ENCODE assay signal across 14 mouse cellular contexts in genomic region chr13:69429596-69429995, GRCm38 (mm10).
DNase-seq lines count a peak whose midpoint lies in the region; ATAC-seq lines count a peak whose summit lies in the region.
"Had no signal": no experiment of that assay in that cellular context is flagged by ENCODE, and none has a peak within 500 bp of the region (broad histone marks: within the 10 kb centered on the region; RNA-seq: fewer than 3 reads in every experiment).

No protein-coding gene starts in this region.

- H3K27ac ChIP-seq in limb, embryonic 11.5 days (replicated peaks; ENCODE audit: low read depth, low read length), result no peak overlapping the region
- no peak overlapping the region for H3K27ac ChIP-seq in limb, embryonic 10.5 days
- 0 out of 2 replicates have a peak overlapping the region, but pooled peaks have one; percentile 36 for H3K27ac ChIP-seq in hindbrain, embryonic 14.5 days
- H3K27ac ChIP-seq in neural tube, embryonic 15.5 days (replicated peaks), result peak overlapping the region; percentile 52
- H3K27ac ChIP-seq: layer of hippocampus, adult 2 months; limb, embryonic 12.5 days; lung, embryonic 15.5 days had no signal

- ATAC-seq in limb, embryonic 11.5 days (ENCODE audit: insufficient number of reproducible peaks, low FRiP score, low TSS enrichment, low read depth), result peak; percentile 32; the same call in 1 of the 2 replicates
- ATAC-seq in hindbrain, embryonic 14.5 days (ENCODE audit: low FRiP score), result peak; percentile 66
- peak; percentile 79 for ATAC-seq in neural tube, embryonic 15.5 days (ENCODE audit: low FRiP score)
- no peak for ATAC-seq in megakaryocyte-erythroid progenitor cell, adult 5-6 weeks (replicated peaks; ENCODE audit: low FRiP score, low TSS enrichment, poor library complexity, severe bottlenecking)

- no peak overlapping the region for H3K4me2 ChIP-seq in limb, embryonic 11.5 days (ENCODE audit: low read depth, severe bottlenecking)
- no peak overlapping the region for H3K4me2 ChIP-seq in hindbrain, embryonic 14.5 days (replicated peaks)
- no peak overlapping the region for H3K4me2 ChIP-seq in neural tube, embryonic 15.5 days
- H3K4me2 ChIP-seq: limb, embryonic 12.5 days; lung, embryonic 15.5 days had no signal

- H3K27me3 ChIP-seq in limb, embryonic 11.5 days (ENCODE audit: control insufficient read depth, insufficient read depth, low read length), result no peaks in the 10 kb centered on the region
- H3K27me3 ChIP-seq in limb, embryonic 10.5 days (ENCODE audit: low read depth, poor library complexity, severe bottlenecking), result no peaks in the 10 kb centered on the region
- no peaks in the 10 kb centered on the region for H3K27me3 ChIP-seq in hindbrain, embryonic 14.5 days (ENCODE audit: control insufficient read depth, insufficient read depth, low read length)
- H3K27me3 ChIP-seq in neural tube, embryonic 15.5 days (replicated peaks), result no peaks in the 10 kb centered on the region
- H3K27me3 ChIP-seq: limb, embryonic 12.5 days; lung, embryonic 15.5 days had no signal

- WGBS in limb, embryonic 11.5 days, result 22% methylated on average over 5 of the region's 5 CpGs
- WGBS in limb, embryonic 10.5 days, result 25% methylated on average over 5 of the region's 5 CpGs
- 15% methylated on average over 5 of the region's 5 CpGs for WGBS in hindbrain, embryonic 14.5 days
- 7% methylated on average over 5 of the region's 5 CpGs for WGBS in neural tube, embryonic 15.5 days

- no peaks in the 10 kb centered on the region for H3K36me3 ChIP-seq in limb, embryonic 11.5 days (ENCODE audit: control insufficient read depth, insufficient read depth, low read length)
- H3K36me3 ChIP-seq in limb, embryonic 10.5 days, result no peaks in the 10 kb centered on the region
- no peaks in the 10 kb centered on the region for H3K36me3 ChIP-seq in hindbrain, embryonic 14.5 days (replicated peaks; ENCODE audit: control insufficient read depth, insufficient read depth)
- no peaks in the 10 kb centered on the region for H3K36me3 ChIP-seq in neural tube, embryonic 15.5 days
- H3K36me3 ChIP-seq: limb, embryonic 12.5 days; lung, embryonic 15.5 days had no signal

- peaks cover 1% of the 10 kb centered on the region; the same call in 1 of the 2 replicates for H3K4me1 ChIP-seq in limb, embryonic 11.5 days (ENCODE audit: control insufficient read depth, insufficient read depth, low read length)
- peaks cover 20% of the 10 kb centered on the region for H3K4me1 ChIP-seq in limb, embryonic 10.5 days
- H3K4me1 ChIP-seq in hindbrain, embryonic 14.5 days (replicated peaks; ENCODE audit: control insufficient read depth, insufficient read depth, low read length), result peaks cover 8% of the 10 kb centered on the region; the same call in 1 of the 2 replicates
- peaks cover 26% of the 10 kb centered on the region for H3K4me1 ChIP-seq in neural tube, embryonic 15.5 days

- DNase-seq in limb, embryonic 11.5 days (ENCODE audit: low spot score), result peak; percentile 25
- DNase-seq in limb, embryonic 10.5 days (ENCODE audit: low spot score), result no peak
- DNase-seq in hindbrain, embryonic 14.5 days (ENCODE audit: low spot score), result no peak
- DNase-seq in kidney, postnatal 4 days, result peak; percentile 51 to 64
- DNase-seq in right cerebral cortex, adult 2 months (ENCODE audit: low spot score in 2 of 2), result no peak
- no peak for DNase-seq in cerebellum, postnatal 14 days
- DNase-seq: cerebellum, adult 2 months; gastrocnemius, postnatal 14 days; thymus, postnatal 36 days had no signal

- H3K9ac ChIP-seq in limb, embryonic 11.5 days (ENCODE audit: low read length), result no peak overlapping the region
- H3K9ac ChIP-seq in hindbrain, embryonic 14.5 days, result no peak overlapping the region
- H3K9ac ChIP-seq in neural tube, embryonic 15.5 days (replicated peaks), result no peak overlapping the region
- H3K9ac ChIP-seq: limb, embryonic 12.5 days; lung, embryonic 15.5 days had no signal

- no peaks in the 10 kb centered on the region for H3K9me3 ChIP-seq in limb, embryonic 11.5 days (ENCODE audit: control insufficient read depth, low read length)
- H3K9me3 ChIP-seq in limb, embryonic 10.5 days (replicated peaks), result no peaks in the 10 kb centered on the region
- no peaks in the 10 kb centered on the region for H3K9me3 ChIP-seq in hindbrain, embryonic 14.5 days (ENCODE audit: control insufficient read depth, low read length)
- H3K9me3 ChIP-seq in neural tube, embryonic 15.5 days (replicated peaks), result no peaks in the 10 kb centered on the region
- H3K9me3 ChIP-seq: limb, embryonic 12.5 days; lung, embryonic 15.5 days had no signal

- no peak overlapping the region for H3K4me3 ChIP-seq in limb, embryonic 11.5 days (ENCODE audit: low read depth, low read length)
- H3K4me3 ChIP-seq in limb, embryonic 10.5 days, result no peak overlapping the region
- no peak overlapping the region for H3K4me3 ChIP-seq in hindbrain, embryonic 14.5 days (replicated peaks; ENCODE audit: low read length)
- H3K4me3 ChIP-seq in neural tube, embryonic 15.5 days (replicated peaks), result no peak overlapping the region
- H3K4me3 ChIP-seq: layer of hippocampus, adult 2 months; limb, embryonic 12.5 days; lung, embryonic 15.5 days had no signal

Comparison
In these comparisons a context has a peak if more than half of its experiments do, and no peak if none do; other contexts are left out.
1. DNase-seq: peak in limb, embryonic 11.5 days (single experiment) and kidney, postnatal 4 days (2 of 2); none in limb, embryonic 10.5 days (single experiment), hindbrain, embryonic 14.5 days (single experiment), right cerebral cortex, adult 2 months (0 of 2) and cerebellum, postnatal 14 days (0 of 2).
2. H3K27ac ChIP-seq: peak in hindbrain, embryonic 14.5 days (single experiment) and neural tube, embryonic 15.5 days (single experiment); none in limb, embryonic 11.5 days (single experiment) and limb, embryonic 10.5 days (single experiment).